Mouse (Mus musculus) embryonic fibroblast, embryonic 13.5 days (primary cell): ENCODE data around the gene Etfdh.

Source experiments
- CTCF ChIP-seq: IDR thresholded peaks from 2 replicates; pipeline ENCODE4 v1.5.1; 2011; ENCODE audit warnings: mild to moderate bottlenecking, control low read depth, low read length, moderate library complexity, borderline replicate concordance; ENCODE audit not compliant: insufficient read depth
- POLR2A ChIP-seq: IDR thresholded peaks from 2 replicates; pipeline ENCODE4 v1.6.1; 2011; ENCODE audit warnings: low read depth, mild to moderate bottlenecking, control low read depth, low read length, moderate library complexity

GRCm38 (mm10) chr3:79574336-79574735, 55.0 kb downstream of the Etfdh start:
- no peak for TF ChIP-seq CTCF
- TF ChIP-seq POLR2A: no peak
